8 mouse cellular contexts compared by ENCODE assay signal in genomic region chr1:161035786-161036404, GRCm38 (mm10). TPM values are rescaled to one million over a fixed set of nuclear protein-coding genes. Genes with fewer than 3 reads are reported as not detected.
DNase-seq lines count a peak whose midpoint lies in the region; ATAC-seq and TF ChIP-seq lines count a peak whose summit lies in the region.

No protein-coding gene starts in this region.

- peak overlapping the region; percentile 87 for H3K4me2 ChIP-seq in forebrain, embryonic 13.5 days
- peak overlapping the region; percentile 92 for H3K4me2 ChIP-seq in midbrain, embryonic 14.5 days (ENCODE audit: low read length)

- H3K36me3 ChIP-seq in kidney, adult 2 months (ENCODE audit: control insufficient read depth, insufficient read depth, low read length), result peaks cover 9% of the 10 kb centered on the region
- peaks cover 57% of the 10 kb centered on the region for H3K36me3 ChIP-seq in forebrain, embryonic 13.5 days (ENCODE audit: poor library complexity, severe bottlenecking)
- H3K36me3 ChIP-seq in midbrain, embryonic 14.5 days (ENCODE audit: control insufficient read depth, insufficient read depth, low read length), result peaks cover 64% of the 10 kb centered on the region

- peak overlapping the region; percentile 83 for H3K27ac ChIP-seq in kidney, adult 2 months (ENCODE audit: insufficient read depth, low read depth, low read length)
- H3K27ac ChIP-seq in bone marrow, adult 2 months (ENCODE audit: control insufficient read depth, insufficient read depth, low read depth, low read length, poor library complexity), result no peak overlapping the region
- peak overlapping the region; percentile 89 for H3K27ac ChIP-seq in forebrain, embryonic 13.5 days
- peak overlapping the region; percentile 78 for H3K27ac ChIP-seq in midbrain, embryonic 14.5 days (replicated peaks; ENCODE audit: low read depth, low read length)

- no peak for ATAC-seq in forebrain, embryonic 13.5 days
- ATAC-seq in midbrain, embryonic 14.5 days (ENCODE audit: low FRiP score, low TSS enrichment), result no peak

- 8% methylated on average over 6 of the region's 6 CpGs for WGBS in kidney, adult 2 months
- WGBS in bone marrow, adult 2 months, result 2% methylated on average over 6 of the region's 6 CpGs
- WGBS in forebrain, embryonic 13.5 days, result under 1% methylated on average over 6 of the region's 6 CpGs
- WGBS in midbrain, embryonic 14.5 days, result under 1% methylated on average over 6 of the region's 6 CpGs

- TF ChIP-seq POLR2A in kidney, adult 2 months (IDR thresholded peaks at IDR 0.05; ENCODE audit: low read depth, low read length), result no peak
- TF ChIP-seq POLR2A in bone marrow, adult 2 months (IDR thresholded peaks at IDR 0.05; ENCODE audit: borderline replicate concordance, control insufficient read depth, low read depth, low read length), result no peak

- no peak for TF ChIP-seq CTCF in kidney, adult 2 months (conservative IDR thresholded peaks at IDR 0.05; ENCODE audit: insufficient read depth, insufficient read length, low read depth, low read length)
- TF ChIP-seq CTCF in bone marrow, adult 2 months (IDR thresholded peaks at IDR 0.05; ENCODE audit: control insufficient read depth, insufficient read depth, low read length), result no peak

- DNase-seq in kidney, adult 2 months, result peak; percentile 32
- no peak for DNase-seq in kidney, adult 18-20 months
- DNase-seq in kidney, postnatal 36 days, result peak; percentile 19 to 33
- DNase-seq in midbrain, embryonic 14.5 days, result no peak
- DNase-seq in urinary bladder, postnatal 36 days (ENCODE audit: low spot score in 2 of 2), result no peak
- no peak for DNase-seq in spleen, postnatal 14 days (ENCODE audit: low spot score in 2 of 2)

- peak overlapping the region; percentile 93 for H3K4me3 ChIP-seq in kidney, adult 2 months (ENCODE audit: insufficient read depth, low read depth, low read length)
- H3K4me3 ChIP-seq in bone marrow, adult 2 months (replicated peaks; ENCODE audit: control insufficient read depth, low read depth, low read length), result peak overlapping the region; percentile 92
- H3K4me3 ChIP-seq in forebrain, embryonic 13.5 days, result peak overlapping the region; percentile 86
- peak overlapping the region; percentile 85 for H3K4me3 ChIP-seq in midbrain, embryonic 14.5 days (replicated peaks; ENCODE audit: low read depth, low read length)

- H3K4me1 ChIP-seq in kidney, adult 2 months (ENCODE audit: control insufficient read depth, insufficient read depth, low read length), result peaks cover 10% of the 10 kb centered on the region
- H3K4me1 ChIP-seq in bone marrow, adult 2 months (ENCODE audit: control insufficient read depth, insufficient read depth, low read length), result peaks cover 1% of the 10 kb centered on the region; the same call in 1 of the 2 replicates
- peaks cover 40% of the 10 kb centered on the region for H3K4me1 ChIP-seq in forebrain, embryonic 13.5 days
- peaks cover 25% of the 10 kb centered on the region for H3K4me1 ChIP-seq in midbrain, embryonic 14.5 days (ENCODE audit: control insufficient read depth, insufficient read depth, low read length)

- peak overlapping the region; percentile 98 for H3K9ac ChIP-seq in forebrain, embryonic 13.5 days
- peak overlapping the region; percentile 75 for H3K9ac ChIP-seq in midbrain, embryonic 14.5 days (replicated peaks; ENCODE audit: low read length)

- H3K9me3 ChIP-seq in forebrain, embryonic 13.5 days (replicated peaks), result no peaks in the 10 kb centered on the region
- no peaks in the 10 kb centered on the region for H3K9me3 ChIP-seq in midbrain, embryonic 14.5 days (ENCODE audit: control insufficient read depth, low read length)

- H3K27me3 ChIP-seq in kidney, adult 2 months (replicated peaks; ENCODE audit: control insufficient read depth, insufficient read depth, low read length), result no peaks in the 10 kb centered on the region
- H3K27me3 ChIP-seq in forebrain, embryonic 13.5 days, result no peaks in the 10 kb centered on the region
- no peaks in the 10 kb centered on the region for H3K27me3 ChIP-seq in midbrain, embryonic 14.5 days (ENCODE audit: control insufficient read depth, insufficient read depth, low read length)

RNA-seq across cellular contexts. Expression of gene Zbtb37, which starts 1.2 kb away (rescaled TPM):
- polyA plus RNA-seq in kidney, adult 2 months (2012; rRNA removed), result 1.7 and 1.8 TPM in 2 replicates
- 1.5 and 3.6 TPM in 2 replicates for polyA plus RNA-seq in bone marrow, adult 2 months (2011; ENCODE audit: insufficient read depth, insufficient read length, low replicate concordance, missing spikeins)
- 10.1 and 12.9 TPM in 2 replicates for polyA plus RNA-seq in forebrain, embryonic 13.5 days (2015; fragmentation: Nextera tagmentation; extraction: Ambion mirVana)
- polyA plus RNA-seq in midbrain, embryonic 14.5 days (2014; fragmentation: Nextera tagmentation; extraction: Ambion mirVana), result 18.4 and 23.7 TPM in 2 replicates

RNA-seq across cellular contexts. Expression of gene Dars2, which starts 34.6 kb away (rescaled TPM):
- polyA plus RNA-seq in kidney, adult 2 months (2012; rRNA removed), result 17.9 and 19.1 TPM in 2 replicates
- 4.7 and 15.1 TPM in 2 replicates for polyA plus RNA-seq in bone marrow, adult 2 months (2011; ENCODE audit: insufficient read depth, insufficient read length, low replicate concordance, missing spikeins)
- 36.8 and 42.8 TPM in 2 replicates for polyA plus RNA-seq in forebrain, embryonic 13.5 days (2015; fragmentation: Nextera tagmentation; extraction: Ambion mirVana)
- 21.1 and 29.5 TPM in 2 replicates for polyA plus RNA-seq in midbrain, embryonic 14.5 days (2014; fragmentation: Nextera tagmentation; extraction: Ambion mirVana)

RNA-seq across cellular contexts. Expression of gene Cenpl, which starts 34.6 kb away (rescaled TPM):
- 1.2 and 1.6 TPM in 2 replicates for polyA plus RNA-seq in kidney, adult 2 months (2012; rRNA removed)
- 24.1 and 34.7 TPM in 2 replicates for polyA plus RNA-seq in bone marrow, adult 2 months (2011; ENCODE audit: insufficient read depth, insufficient read length, low replicate concordance, missing spikeins)
- 33.0 and 36.5 TPM in 2 replicates for polyA plus RNA-seq in forebrain, embryonic 13.5 days (2015; fragmentation: Nextera tagmentation; extraction: Ambion mirVana)
- 9.6 and 12.5 TPM in 2 replicates for polyA plus RNA-seq in midbrain, embryonic 14.5 days (2014; fragmentation: Nextera tagmentation; extraction: Ambion mirVana)

RNA-seq across cellular contexts. Expression of gene Serpinc1, which starts 57.5 kb away (rescaled TPM):
- polyA plus RNA-seq in kidney, adult 2 months (2012; rRNA removed), result 2.3 and 3.3 TPM in 2 replicates
- 2.6 and 14.1 TPM in 2 replicates for polyA plus RNA-seq in bone marrow, adult 2 months (2011; ENCODE audit: insufficient read depth, insufficient read length, low replicate concordance, missing spikeins)
- polyA plus RNA-seq in forebrain, embryonic 13.5 days (2015; fragmentation: Nextera tagmentation; extraction: Ambion mirVana), result 3.2 and 3.8 TPM in 2 replicates
- polyA plus RNA-seq in midbrain, embryonic 14.5 days (2014; fragmentation: Nextera tagmentation; extraction: Ambion mirVana), result 2.9 and 3.1 TPM in 2 replicates

Comparison
In these comparisons a context has a peak if more than half of its experiments do, and no peak if none do; other contexts are left out.
1. DNase-seq: peak in kidney, adult 2 months (single experiment) and kidney, postnatal 36 days (2 of 2); none in kidney, adult 18-20 months (single experiment), midbrain, embryonic 14.5 days (single experiment), urinary bladder, postnatal 36 days (0 of 2) and spleen, postnatal 14 days (0 of 2).
2. Peak in every context shown above with its lines, with median percentiles within 50 percentile points of each other: H3K4me3 ChIP-seq.